Mouse (Mus musculus): ENCODE data around the gene Pcgf6. TPM values are rescaled to one million over a fixed set of nuclear protein-coding genes. Genes with fewer than 3 reads are reported as not detected.
"Not testable (repeated sequence)": the region's sequence is repeated elsewhere in the genome, so short reads cannot be mapped to it uniquely, and the experiment has no call there.

Gene Pcgf6
- polyA plus RNA-seq, 1 experiment from 2014 or later: 36.7 TPM

DNA sequence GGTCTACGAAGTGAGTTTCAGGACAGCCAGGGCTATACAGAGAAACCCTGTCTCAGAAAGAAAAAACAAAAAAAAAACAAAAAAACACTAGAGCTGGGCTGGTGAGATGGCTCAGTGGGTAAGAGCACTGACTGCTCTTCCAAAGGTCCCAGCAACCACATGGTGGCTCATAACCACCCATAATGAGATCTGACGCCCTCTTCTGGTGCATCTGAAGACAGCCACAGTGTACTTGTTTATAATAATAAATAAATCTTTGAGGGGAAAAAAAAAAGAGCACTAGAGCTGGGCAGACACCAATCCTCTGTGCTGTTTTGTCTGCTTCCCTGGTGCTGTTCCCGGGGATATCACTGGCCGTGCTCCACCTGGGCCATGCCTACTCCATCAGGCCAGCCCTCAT lies 58.4 kb downstream of the Pcgf6 start:
- not testable (repeated sequence) for ATAC-seq (ENCODE audit: low FRiP score); H3K4me1 ChIP-seq (replicated peaks; ENCODE audit: control insufficient read depth, insufficient read depth, low read length)
- WGBS: 78% methylated on average over 4 of the region's 4 CpGs

DNA sequence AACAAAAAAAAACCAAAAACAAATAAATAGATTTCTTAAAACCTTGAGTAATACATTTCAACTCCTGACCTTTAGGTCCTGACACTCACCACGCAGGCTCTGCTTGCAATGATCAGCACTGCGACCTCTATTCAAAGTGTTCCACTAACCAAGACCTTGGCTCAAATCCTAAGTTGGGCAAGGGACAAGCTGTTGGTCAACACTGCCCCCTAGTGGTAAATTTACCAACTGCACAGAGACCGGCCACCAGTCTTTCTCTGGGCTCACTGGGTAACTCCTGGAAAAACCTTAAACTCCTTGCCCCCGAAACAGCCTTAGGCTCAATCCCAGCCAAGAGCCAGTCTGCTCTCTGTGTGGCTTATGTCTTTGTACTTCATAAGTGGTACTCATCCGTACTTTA lies 59.6 kb downstream of the Pcgf6 start:
- Histone ChIP-seq H3K4me3 (replicated peaks; ENCODE audit: low read length) (no peak overlapping the region), H3K4me2 (replicated peaks) (no peak overlapping the region), H3K4me1 (replicated peaks; ENCODE audit: control insufficient read depth, insufficient read depth, low read length) (no peaks in the 10 kb centered on the region), H3K27ac (no peak overlapping the region), H3K9me3 (ENCODE audit: control insufficient read depth, low read length) (no peaks in the 10 kb centered on the region), H3K27me3 (ENCODE audit: control insufficient read depth, insufficient read depth, low read length) (no peaks in the 10 kb centered on the region), H3K36me3 (replicated peaks; ENCODE audit: control insufficient read depth, insufficient read depth) (no peaks in the 10 kb centered on the region), H3K9ac (no peak overlapping the region)
- no peak for ATAC-seq (ENCODE audit: low FRiP score)
- WGBS: 13% methylated on average over 5 of the region's 5 CpGs
- peak; percentile 94 for DNase-seq (ENCODE audit: low spot score)

More for the DNA sequence above, 58.4 kb downstream of the Pcgf6 start:
- DNase-seq (ENCODE audit: low spot score); H3K27ac ChIP-seq; H3K36me3 ChIP-seq (replicated peaks; ENCODE audit: control insufficient read depth, insufficient read depth); H3K4me3 ChIP-seq (replicated peaks; ENCODE audit: low read length); H3K9ac ChIP-seq; H3K27me3 ChIP-seq (ENCODE audit: control insufficient read depth, insufficient read depth, low read length); H3K9me3 ChIP-seq (ENCODE audit: control insufficient read depth, low read length); H3K4me2 ChIP-seq (replicated peaks): not testable (repeated sequence)

DNA sequence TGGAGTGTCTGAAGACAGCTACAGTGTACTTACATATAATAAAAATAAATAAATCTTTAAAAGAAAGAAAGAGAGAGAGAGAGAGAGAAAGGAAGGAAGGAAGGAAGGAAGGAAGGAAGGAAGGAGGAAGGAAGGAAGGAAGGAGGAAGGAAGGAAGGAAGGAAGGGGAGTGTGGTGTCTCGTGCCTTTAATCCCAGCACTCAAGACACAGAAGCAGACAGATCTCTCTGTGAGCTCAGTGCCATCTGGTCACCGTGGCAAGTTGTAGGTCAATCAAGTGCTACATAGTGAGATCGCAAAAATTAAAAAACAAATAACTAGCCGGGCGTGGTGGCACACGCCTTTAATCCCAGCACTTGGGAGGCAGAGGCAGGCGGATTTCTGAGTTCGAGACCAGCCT lies 60.1 kb downstream of the Pcgf6 start:
- not testable (repeated sequence) for H3K4me3 ChIP-seq (replicated peaks; ENCODE audit: low read length); DNase-seq (ENCODE audit: low spot score); ATAC-seq (ENCODE audit: low FRiP score); H3K4me2 ChIP-seq (replicated peaks); H3K4me1 ChIP-seq (replicated peaks; ENCODE audit: control insufficient read depth, insufficient read depth, low read length); H3K9me3 ChIP-seq (ENCODE audit: control insufficient read depth, low read length); H3K27me3 ChIP-seq (ENCODE audit: control insufficient read depth, insufficient read depth, low read length); H3K27ac ChIP-seq; H3K36me3 ChIP-seq (replicated peaks; ENCODE audit: control insufficient read depth, insufficient read depth); H3K9ac ChIP-seq
- 86% methylated on average over 7 of the region's 8 CpGs for WGBS

DNA sequence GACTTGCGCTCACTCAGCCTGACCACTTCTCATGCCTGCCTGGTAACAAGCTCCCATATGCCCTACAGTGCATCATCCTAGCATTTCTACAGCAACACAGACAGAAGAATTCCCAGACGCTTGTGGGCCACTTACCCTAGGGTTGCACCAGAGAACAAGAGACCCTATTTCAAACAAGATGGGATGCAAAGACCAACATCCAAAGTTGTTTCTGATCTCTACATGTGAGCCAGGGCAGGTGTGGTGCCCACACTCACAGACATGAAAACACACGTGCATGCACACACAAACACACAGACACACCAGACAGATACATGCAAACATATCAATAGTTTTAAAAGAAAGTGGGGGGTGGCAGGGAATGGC lies 60.6 kb downstream of the Pcgf6 start:
- H3K4me3 ChIP-seq (replicated peaks; ENCODE audit: low read length): no peak overlapping the region
- no peak for ATAC-seq (ENCODE audit: low FRiP score)
- no peaks in the 10 kb centered on the region for H3K4me1 ChIP-seq (replicated peaks; ENCODE audit: control insufficient read depth, insufficient read depth, low read length)
- H3K9me3 ChIP-seq (ENCODE audit: control insufficient read depth, low read length): no peaks in the 10 kb centered on the region
- H3K27me3 ChIP-seq (ENCODE audit: control insufficient read depth, insufficient read depth, low read length): no peaks in the 10 kb centered on the region
- no peak overlapping the region for H3K27ac ChIP-seq
- no peak for DNase-seq (ENCODE audit: low spot score)
- H3K4me2 ChIP-seq (replicated peaks): no peak overlapping the region
- H3K36me3 ChIP-seq (replicated peaks; ENCODE audit: control insufficient read depth, insufficient read depth): no peaks in the 10 kb centered on the region
- WGBS: 86% methylated on average over 3 of the region's 3 CpGs
- H3K9ac ChIP-seq: no peak overlapping the region

DNA sequence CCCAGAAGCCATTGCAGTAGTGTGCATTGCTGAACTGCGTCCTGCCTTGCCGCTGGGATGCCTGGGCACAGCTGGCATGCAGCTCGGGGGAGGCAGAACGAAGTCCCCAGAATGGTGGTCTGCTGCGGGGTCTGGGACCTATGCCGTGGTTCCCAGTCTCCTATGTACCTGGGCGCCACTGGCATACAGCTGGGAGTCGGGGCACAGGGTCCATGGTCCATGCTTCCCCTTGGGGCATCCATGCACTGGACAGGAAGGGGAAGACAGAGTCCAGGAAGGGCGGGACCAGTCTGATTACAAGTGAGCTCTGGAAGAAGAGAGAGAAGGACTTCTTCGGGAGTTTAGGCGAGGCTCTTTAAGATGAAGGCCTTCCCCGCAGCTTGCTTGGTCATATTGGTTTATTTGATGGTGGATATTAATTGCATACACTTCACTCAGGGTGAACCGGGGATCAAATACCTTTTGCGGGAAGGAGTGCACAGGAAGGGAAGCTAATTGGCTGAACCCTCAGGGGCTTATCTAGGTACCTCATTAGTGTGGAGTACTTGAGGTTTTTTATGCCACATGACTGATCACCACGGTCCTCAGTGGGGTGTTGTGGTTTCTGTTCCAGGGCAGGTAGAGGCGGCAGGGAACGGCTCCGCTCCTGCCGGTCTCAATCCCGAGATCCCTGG lies 61.1 kb downstream of the Pcgf6 start:
- DNase-seq (ENCODE audit: low spot score): no peak
- H3K4me3 ChIP-seq (replicated peaks; ENCODE audit: low read length): no peak overlapping the region
- no peak overlapping the region for H3K4me2 ChIP-seq (replicated peaks)
- 78% methylated on average over 20 of the region's 20 CpGs for WGBS
- H3K27me3 ChIP-seq (ENCODE audit: control insufficient read depth, insufficient read depth, low read length): no peaks in the 10 kb centered on the region
- no peaks in the 10 kb centered on the region for H3K9me3 ChIP-seq (ENCODE audit: control insufficient read depth, low read length)
- H3K36me3 ChIP-seq (replicated peaks; ENCODE audit: control insufficient read depth, insufficient read depth): no peaks in the 10 kb centered on the region
- no peak for ATAC-seq (ENCODE audit: low FRiP score)
- H3K9ac ChIP-seq: no peak overlapping the region
- no peak overlapping the region for H3K27ac ChIP-seq
- H3K4me1 ChIP-seq (replicated peaks; ENCODE audit: control insufficient read depth, insufficient read depth, low read length): no peaks in the 10 kb centered on the region

DNA sequence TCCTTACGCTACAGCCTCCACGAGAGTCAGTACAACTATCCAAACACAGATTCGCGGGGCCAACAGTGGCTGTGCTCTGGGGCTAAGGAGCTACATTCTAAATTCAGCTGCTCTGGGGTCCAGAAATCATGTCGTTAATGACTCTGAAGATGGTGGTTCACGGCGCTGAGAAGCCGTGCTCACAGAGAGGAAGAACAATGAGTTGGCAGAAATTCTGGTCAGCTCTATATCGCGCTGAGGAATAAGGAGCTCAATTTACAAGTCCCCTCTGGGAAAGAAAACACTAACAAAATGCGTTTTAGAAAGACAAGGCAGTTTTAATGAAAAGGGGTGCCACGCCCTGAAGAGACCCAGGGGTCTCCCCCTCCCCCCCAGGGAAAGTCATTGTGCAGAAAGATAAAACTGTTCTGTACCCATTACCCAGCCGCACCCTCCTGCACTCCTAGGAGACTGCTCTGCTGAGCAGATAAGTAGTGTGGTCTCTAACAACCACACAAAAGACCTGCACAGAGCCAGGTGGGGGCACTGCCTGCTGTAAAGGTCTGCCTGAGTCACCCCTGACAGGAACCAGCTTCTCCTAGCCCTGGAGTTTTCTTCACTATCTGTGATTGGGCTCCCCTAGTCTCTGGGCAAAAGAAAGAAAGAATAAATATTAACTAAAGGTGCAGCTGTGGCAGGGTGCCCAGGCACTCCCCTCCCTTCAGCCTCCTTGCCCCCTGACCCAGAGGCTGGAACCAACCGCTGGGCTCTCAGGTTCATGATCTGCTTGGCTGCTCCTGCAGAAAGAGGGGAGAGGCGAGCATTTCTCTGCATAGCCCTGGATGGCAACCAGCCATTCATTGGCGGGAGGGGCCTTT lies 62.2 kb downstream of the Pcgf6 start:
- no peak for ATAC-seq (ENCODE audit: low FRiP score)
- no peaks in the 10 kb centered on the region for H3K36me3 ChIP-seq (replicated peaks; ENCODE audit: control insufficient read depth, insufficient read depth)
- no peaks in the 10 kb centered on the region for H3K4me1 ChIP-seq (replicated peaks; ENCODE audit: control insufficient read depth, insufficient read depth, low read length)
- WGBS: 42% methylated on average over 16 of the region's 16 CpGs
- no peak overlapping the region for H3K4me2 ChIP-seq (replicated peaks)
- DNase-seq (ENCODE audit: low spot score): no peak
- no peak overlapping the region for H3K27ac ChIP-seq
- no peaks in the 10 kb centered on the region for H3K27me3 ChIP-seq (ENCODE audit: control insufficient read depth, insufficient read depth, low read length)
- H3K9ac ChIP-seq: no peak overlapping the region
- H3K9me3 ChIP-seq (ENCODE audit: control insufficient read depth, low read length): no peaks in the 10 kb centered on the region
- no peak overlapping the region for H3K4me3 ChIP-seq (replicated peaks; ENCODE audit: low read length)

DNA sequence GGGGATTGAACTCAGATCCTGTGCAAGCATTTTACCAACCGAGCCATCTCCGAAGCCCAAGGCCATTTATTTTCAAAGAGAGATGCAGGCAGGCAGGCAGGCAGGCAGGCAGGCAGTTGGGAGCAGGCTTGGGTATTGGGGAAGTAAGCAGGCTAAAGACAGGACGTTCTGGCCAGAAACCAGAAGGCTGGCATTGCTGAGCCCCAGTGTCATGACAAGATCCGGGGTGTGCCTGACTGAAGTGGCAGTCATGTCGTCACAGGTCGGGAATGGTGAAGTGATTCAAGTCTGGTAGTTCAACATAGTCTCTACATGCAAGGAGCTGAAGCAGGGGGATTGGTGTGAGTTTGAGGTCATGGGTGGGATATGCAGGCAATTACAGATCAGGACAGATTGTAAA lies 63.1 kb downstream of the Pcgf6 start:
- Histone ChIP-seq H3K4me3 (replicated peaks; ENCODE audit: low read length) (no peak overlapping the region), H3K36me3 (replicated peaks; ENCODE audit: control insufficient read depth, insufficient read depth) (no peaks in the 10 kb centered on the region), H3K4me2 (replicated peaks) (no peak overlapping the region), H3K27me3 (ENCODE audit: control insufficient read depth, insufficient read depth, low read length) (no peaks in the 10 kb centered on the region), H3K9ac (no peak overlapping the region), H3K9me3 (ENCODE audit: control insufficient read depth, low read length) (no peaks in the 10 kb centered on the region), H3K27ac (no peak overlapping the region), H3K4me1 (replicated peaks; ENCODE audit: control insufficient read depth, insufficient read depth, low read length) (no peaks in the 10 kb centered on the region)
- ATAC-seq (ENCODE audit: low FRiP score): no peak
- DNase-seq (ENCODE audit: low spot score): no peak
- WGBS: 89% methylated on average over 6 of the region's 6 CpGs

DNA sequence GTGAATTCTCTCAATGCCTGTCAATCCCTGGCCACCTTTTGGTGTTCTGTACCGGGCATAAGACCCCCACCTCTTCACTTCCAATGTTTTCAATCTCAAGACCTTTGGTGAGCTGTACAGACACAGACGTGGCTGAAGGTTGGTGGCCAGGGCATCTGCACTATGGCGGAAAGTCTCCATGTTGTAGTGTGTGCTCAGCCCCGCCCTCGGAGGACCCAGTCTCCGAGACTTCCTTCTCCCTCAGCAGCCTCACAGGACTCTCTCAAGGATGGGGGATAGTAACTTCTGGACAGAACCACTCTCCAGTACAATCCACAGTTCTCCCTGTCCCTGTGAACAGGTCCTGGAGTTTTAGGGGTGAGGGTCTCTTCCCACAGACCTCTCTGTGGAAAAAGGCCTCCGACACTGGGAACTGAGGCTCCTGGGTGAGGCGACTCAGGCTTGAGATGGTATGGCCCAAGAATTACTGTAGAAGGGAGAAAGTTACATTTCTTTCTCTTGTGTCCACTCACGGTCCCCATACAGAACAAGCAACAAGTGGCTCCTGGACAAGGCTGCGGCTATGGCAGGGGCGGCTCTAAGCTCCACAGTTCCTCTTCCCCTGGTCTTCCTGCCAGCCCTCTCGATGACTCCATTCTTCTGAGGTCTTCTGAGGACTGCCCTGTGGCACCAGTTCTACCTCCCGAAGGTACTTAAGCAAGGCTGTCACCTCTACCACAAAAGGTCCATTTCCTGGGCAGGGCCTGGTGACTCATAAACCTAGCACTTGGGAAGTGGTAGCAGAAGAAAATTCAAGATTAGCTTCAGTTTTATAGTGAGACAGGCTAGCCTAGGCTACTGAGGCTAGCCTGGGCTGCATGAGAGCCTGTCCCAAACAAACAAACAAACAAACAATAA lies 65.7 kb downstream of the Pcgf6 start:
- Histone ChIP-seq H3K36me3 (replicated peaks; ENCODE audit: control insufficient read depth, insufficient read depth) (no peaks in the 10 kb centered on the region), H3K4me1 (replicated peaks; ENCODE audit: control insufficient read depth, insufficient read depth, low read length) (no peaks in the 10 kb centered on the region), H3K9me3 (ENCODE audit: control insufficient read depth, low read length) (no peaks in the 10 kb centered on the region), H3K4me3 (replicated peaks; ENCODE audit: low read length) (no peak overlapping the region), H3K9ac (no peak overlapping the region), H3K27me3 (ENCODE audit: control insufficient read depth, insufficient read depth, low read length) (no peaks in the 10 kb centered on the region), H3K27ac (no peak overlapping the region), H3K4me2 (replicated peaks) (no peak overlapping the region)
- DNase-seq (ENCODE audit: low spot score): no peak
- no peak for ATAC-seq (ENCODE audit: low FRiP score)
- 85% methylated on average over 13 of the region's 13 CpGs for WGBS

DNA sequence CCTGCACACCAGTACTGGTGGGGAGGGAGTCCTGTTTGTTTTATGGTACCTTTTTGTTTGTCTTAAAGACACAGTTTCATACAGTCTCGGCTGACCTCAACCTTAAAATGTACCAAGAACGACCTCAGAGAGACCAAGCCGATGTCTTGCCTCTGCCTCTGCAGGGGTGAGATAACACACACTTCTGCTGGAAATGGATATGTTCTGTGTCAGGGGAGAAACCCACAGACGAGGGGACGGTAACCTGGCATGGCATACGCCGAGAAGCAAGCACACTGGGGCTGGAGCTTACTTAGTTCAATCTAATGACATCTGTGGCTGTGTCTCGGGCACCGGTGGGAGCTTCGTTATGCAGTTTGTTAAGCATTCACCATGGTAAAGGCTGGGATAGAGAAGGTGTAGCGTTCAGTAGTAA lies 66.7 kb downstream of the Pcgf6 start:
- Histone ChIP-seq H3K27ac (no peak overlapping the region), H3K4me1 (replicated peaks; ENCODE audit: control insufficient read depth, insufficient read depth, low read length) (no peaks in the 10 kb centered on the region), H3K9ac (no peak overlapping the region), H3K36me3 (replicated peaks; ENCODE audit: control insufficient read depth, insufficient read depth) (no peaks in the 10 kb centered on the region), H3K27me3 (ENCODE audit: control insufficient read depth, insufficient read depth, low read length) (no peaks in the 10 kb centered on the region), H3K9me3 (ENCODE audit: control insufficient read depth, low read length) (no peaks in the 10 kb centered on the region), H3K4me2 (replicated peaks) (no peak overlapping the region), H3K4me3 (replicated peaks; ENCODE audit: low read length) (no peak overlapping the region)
- 69% methylated on average over 11 of the region's 11 CpGs for WGBS
- no peak for ATAC-seq (ENCODE audit: low FRiP score)
- no peak for DNase-seq (ENCODE audit: low spot score)
